Mouse (Mus musculus) spleen, postnatal 14 days (tissue): ENCODE measurements around the gene Bmp7.

Experiments
- DNase-seq, 2 experiments: peaks; one replicate each; pipeline ENCODE4 v3.0.0; 2021 to 2022; ENCODE audit warnings: low spot score in 2 of 2

Gene Bmp7

GRCm38 (mm10) chr2:172940003-172940798 lies at the start of gene Bmp7:
Gene Bmp7 (minus strand): TSS chr2:172940321.
- no peak for DNase-seq

GRCm38 (mm10) chr2:172982776-172983561 lies 42.8 kb upstream of the Bmp7 start:
- no peak for DNase-seq

GRCm38 (mm10) chr2:172979666-172980345 lies 39.7 kb upstream of the Bmp7 start:
- no peak for DNase-seq

GRCm38 (mm10) chr2:172978131-172978633 lies 38.1 kb upstream of the Bmp7 start:
- no peak for DNase-seq

GRCm38 (mm10) chr2:172977409-172978130 lies 37.4 kb upstream of the Bmp7 start, which contains the start of gene Spo11:
Gene Spo11 (plus strand): TSS chr2:172977700.
- DNase-seq, result no peak

- no peak for DNase-seq
Measured at GRCm38 (mm10) chr2:172976661-172977238, 36.6 kb upstream of the Bmp7 start.

GRCm38 (mm10) chr2:172975159-172975558 lies 35.0 kb upstream of the Bmp7 start:
- no peak for DNase-seq

GRCm38 (mm10) chr2:172974701-172975100 lies 34.6 kb upstream of the Bmp7 start:
- no peak for DNase-seq

GRCm38 (mm10) chr2:172973806-172974565 lies 33.9 kb upstream of the Bmp7 start:
- no peak for DNase-seq

GRCm38 (mm10) chr2:172971865-172972264 lies 31.7 kb upstream of the Bmp7 start:
- no peak for DNase-seq

GRCm38 (mm10) chr2:172966480-172966879 lies 26.4 kb upstream of the Bmp7 start:
- no peak for DNase-seq

GRCm38 (mm10) chr2:172965249-172965648 lies 25.1 kb upstream of the Bmp7 start:
- DNase-seq, result no peak

GRCm38 (mm10) chr2:172961211-172961610 lies 21.1 kb upstream of the Bmp7 start:
- DNase-seq, result no peak

GRCm38 (mm10) chr2:172960350-172960749 lies 20.2 kb upstream of the Bmp7 start:
- no peak for DNase-seq

GRCm38 (mm10) chr2:172959006-172959768 lies 19.1 kb upstream of the Bmp7 start:
- no peak for DNase-seq

- no peak for DNase-seq
Measured at GRCm38 (mm10) chr2:172958579-172958978, 18.5 kb upstream of the Bmp7 start.

GRCm38 (mm10) chr2:172951976-172952375 lies 11.9 kb upstream of the Bmp7 start:
- no peak for DNase-seq

- no peak for DNase-seq
Measured at GRCm38 (mm10) chr2:172950722-172951121, 10.6 kb upstream of the Bmp7 start.

GRCm38 (mm10) chr2:172950119-172950676 lies 10.1 kb upstream of the Bmp7 start:
- DNase-seq, result no peak
